Mouse (Mus musculus) hindbrain, embryonic 13.5 days (tissue): ENCODE measurements around the gene Il4. TPM values are rescaled to one million over a fixed set of nuclear protein-coding genes. Genes with fewer than 3 reads are reported as not detected.
"Not testable (repeated sequence)": the region's sequence is repeated elsewhere in the genome, so short reads cannot be mapped to it uniquely, and the experiment has no call there.

Experiments used
- ATAC-seq: fragments of 200-750 bp; cut with Nextera tagmentation; 2 replicates; pipeline ENCODE4 v1.8.0; 2017; ENCODE audit warnings: moderate TSS enrichment; ENCODE audit not compliant: low FRiP score
- H3K27ac ChIP-seq: fragments of 300-500 bp; sonication (generic); 2 replicates; pipeline ENCODE4 v1.5.1; 2015; ENCODE audit warnings: inconsistent platforms, mild to moderate bottlenecking, moderate library complexity
- H3K27me3 ChIP-seq: fragments of 300-500 bp; sonication (generic); 2 replicates; pipeline ENCODE4 v1.6.1; 2015; ENCODE audit warnings: mild to moderate bottlenecking, inconsistent platforms
- H3K36me3 ChIP-seq: fragments of 300-500 bp; sonication (generic); 2 replicates; pipeline ENCODE4 v1.6.1; 2015; ENCODE audit warnings: mild to moderate bottlenecking, inconsistent platforms
- H3K4me1 ChIP-seq: fragments of 300-500 bp; sonication (generic); replicated peaks from 2 replicates; pipeline ENCODE4 v1.6.1; 2015; ENCODE audit warnings: inconsistent platforms
- H3K4me2 ChIP-seq: fragments of 300-500 bp; sonication (generic); 2 replicates; pipeline ENCODE4 v1.6.1; 2015; ENCODE audit warnings: inconsistent platforms, mild to moderate bottlenecking, moderate library complexity
- H3K4me3 ChIP-seq: fragments of 300-500 bp; sonication (generic); 2 replicates; pipeline ENCODE4 v1.5.1; 2015; ENCODE audit warnings: mild to moderate bottlenecking, inconsistent platforms
- H3K9ac ChIP-seq: fragments of 300-500 bp; sonication (generic); 2 replicates; pipeline ENCODE4 v1.6.1; 2015; ENCODE audit warnings: mild to moderate bottlenecking, inconsistent platforms
- H3K9me3 ChIP-seq: fragments of 300-500 bp; sonication (generic); 2 replicates; pipeline ENCODE4 v1.6.1; 2016; ENCODE audit warnings: inconsistent platforms
- WGBS: fragments of 180-500 bp; shearing (Covaris S2); methylation state at CpG from one replicate; pipeline ENCODE4 v1.1.7; 2015; 5-methylcytosine and 5-hydroxymethylcytosine counted together
- polyA plus RNA-seq: library from polyadenylated mRNA; unstranded; fragments of >200 nt; fragmentation: Nextera tagmentation; extraction: Ambion mirVana; gene quantifications from 2 replicates; pipeline ENCODE4 v1.2.1, GENCODE M21; 2015

Gene Il4
- polyA plus RNA-seq, 1 experiment from 2014 or later: 4.6 TPM

DNA sequence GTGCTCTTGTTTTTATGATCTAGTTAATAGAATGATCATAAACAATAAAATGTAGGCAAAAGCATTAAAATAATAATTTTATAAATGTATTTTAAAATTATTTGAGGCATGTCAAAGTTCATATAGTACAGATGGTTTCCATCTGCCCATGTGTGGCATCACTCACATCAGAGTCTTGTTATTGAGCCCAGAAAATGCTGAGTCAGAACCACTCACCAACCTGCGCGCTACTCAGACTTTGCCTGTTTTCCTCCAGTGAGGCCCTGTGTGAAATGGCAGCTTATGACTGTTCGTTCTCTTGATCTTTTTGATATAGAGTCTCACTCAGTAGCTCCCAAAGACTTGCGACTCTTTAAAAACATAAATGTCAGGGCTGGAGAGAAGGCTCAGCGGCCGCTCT is 33.0 kb downstream of the Il4 start:
- peaks cover 84% of the 10 kb centered on the region for H3K36me3 ChIP-seq
- no peak overlapping the region for H3K4me3 ChIP-seq

DNA sequence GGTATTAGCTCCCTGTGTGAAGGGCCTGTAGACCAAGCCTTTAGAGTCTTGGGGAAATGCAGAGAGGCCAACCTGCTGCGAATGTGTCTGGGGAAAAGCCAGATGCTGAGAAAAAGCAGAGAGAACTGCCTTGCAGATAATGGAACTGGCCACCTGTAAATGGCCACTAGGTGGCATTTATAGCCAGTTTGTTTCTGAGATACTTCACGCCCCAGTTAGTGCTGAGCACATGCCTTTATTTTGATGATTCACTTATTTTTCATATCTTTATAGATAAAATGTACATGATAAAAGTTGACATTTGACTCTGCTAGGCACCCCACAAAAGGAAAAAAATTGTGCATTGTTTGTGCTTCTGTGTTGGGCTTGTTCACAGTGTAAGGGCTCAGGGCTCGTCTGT is 33.6 kb downstream of the Il4 start:
- H3K4me3 ChIP-seq: no peak overlapping the region
- no peak overlapping the region for H3K27ac ChIP-seq
- WGBS: 71% methylated on average over 3 of the region's 3 CpGs
- H3K4me2 ChIP-seq: no peak overlapping the region
- no peaks in the 10 kb centered on the region for H3K9me3 ChIP-seq
- no peaks in the 10 kb centered on the region for H3K27me3 ChIP-seq
- no peak overlapping the region for H3K9ac ChIP-seq
- peaks cover 86% of the 10 kb centered on the region for H3K36me3 ChIP-seq
- H3K4me1 ChIP-seq: no peaks in the 10 kb centered on the region
- ATAC-seq: no peak

More for the DNA sequence above, 33.0 kb downstream of the Il4 start:
- no peak overlapping the region for H3K4me2 ChIP-seq
- H3K4me1 ChIP-seq: no peaks in the 10 kb centered on the region
- WGBS: 98% methylated on average over 6 of the region's 6 CpGs
- H3K9ac ChIP-seq: no peak overlapping the region
- H3K27me3 ChIP-seq: no peaks in the 10 kb centered on the region
- ATAC-seq: no peak
- no peaks in the 10 kb centered on the region for H3K9me3 ChIP-seq
- no peak overlapping the region for H3K27ac ChIP-seq

DNA sequence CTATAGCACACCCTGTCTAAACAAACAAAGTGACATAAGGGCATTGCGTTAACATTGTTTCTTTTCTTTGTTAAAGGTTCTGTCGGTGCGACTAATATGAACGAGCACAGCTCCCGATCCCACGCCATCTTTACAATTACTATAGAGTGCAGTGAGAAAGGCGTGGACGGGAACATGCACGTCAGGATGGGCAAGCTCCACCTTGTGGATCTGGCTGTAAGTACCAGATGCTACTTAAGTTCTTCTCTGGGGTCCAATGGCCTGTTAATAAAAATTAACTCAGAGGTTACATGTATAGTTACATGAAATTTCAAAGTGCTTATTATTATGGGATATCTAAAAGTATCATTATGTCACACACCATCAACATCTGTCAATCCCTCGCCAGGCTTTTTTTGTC is 35.3 kb downstream of the Il4 start:
- ATAC-seq: no peak
- Histone ChIP-seq H3K4me1 (no peaks in the 10 kb centered on the region), H3K9ac (no peak overlapping the region), H3K27ac (no peak overlapping the region), H3K27me3 (no peaks in the 10 kb centered on the region), H3K4me2 (no peak overlapping the region), H3K4me3 (no peak overlapping the region), H3K9me3 (no peaks in the 10 kb centered on the region), H3K36me3 (peaks cover 83% of the 10 kb centered on the region)
- WGBS: 67% methylated on average over 10 of the region's 10 CpGs

DNA sequence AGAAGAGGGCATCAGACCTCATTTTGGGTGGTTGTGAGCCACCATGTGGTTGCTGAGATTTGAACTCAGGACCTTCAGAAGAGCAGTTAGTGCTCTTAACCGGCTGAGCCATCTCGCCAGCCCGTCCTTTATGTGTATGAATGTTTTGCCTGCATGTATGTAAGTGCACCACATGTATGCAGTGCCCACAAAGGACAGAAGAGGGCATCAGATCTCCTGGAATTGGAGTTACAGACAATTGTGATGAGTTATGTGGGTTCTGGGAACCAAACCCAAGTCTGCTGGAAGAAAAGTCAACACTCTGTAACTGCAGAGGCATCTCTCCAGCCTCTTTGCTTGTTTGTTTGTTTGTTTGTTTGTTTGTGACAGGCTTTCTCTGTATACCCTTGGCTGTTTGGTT is 37.9 kb downstream of the Il4 start:
- ATAC-seq: no peak
- no peak overlapping the region for H3K9ac ChIP-seq
- 99% methylated on average over 3 of the region's 3 CpGs for WGBS
- H3K4me2 ChIP-seq: no peak overlapping the region
- no peak overlapping the region for H3K27ac ChIP-seq
- H3K27me3 ChIP-seq: no peaks in the 10 kb centered on the region
- H3K9me3 ChIP-seq: no peaks in the 10 kb centered on the region
- no peak overlapping the region for H3K4me3 ChIP-seq
- no peaks in the 10 kb centered on the region for H3K4me1 ChIP-seq
- H3K36me3 ChIP-seq: peaks cover 78% of the 10 kb centered on the region

DNA sequence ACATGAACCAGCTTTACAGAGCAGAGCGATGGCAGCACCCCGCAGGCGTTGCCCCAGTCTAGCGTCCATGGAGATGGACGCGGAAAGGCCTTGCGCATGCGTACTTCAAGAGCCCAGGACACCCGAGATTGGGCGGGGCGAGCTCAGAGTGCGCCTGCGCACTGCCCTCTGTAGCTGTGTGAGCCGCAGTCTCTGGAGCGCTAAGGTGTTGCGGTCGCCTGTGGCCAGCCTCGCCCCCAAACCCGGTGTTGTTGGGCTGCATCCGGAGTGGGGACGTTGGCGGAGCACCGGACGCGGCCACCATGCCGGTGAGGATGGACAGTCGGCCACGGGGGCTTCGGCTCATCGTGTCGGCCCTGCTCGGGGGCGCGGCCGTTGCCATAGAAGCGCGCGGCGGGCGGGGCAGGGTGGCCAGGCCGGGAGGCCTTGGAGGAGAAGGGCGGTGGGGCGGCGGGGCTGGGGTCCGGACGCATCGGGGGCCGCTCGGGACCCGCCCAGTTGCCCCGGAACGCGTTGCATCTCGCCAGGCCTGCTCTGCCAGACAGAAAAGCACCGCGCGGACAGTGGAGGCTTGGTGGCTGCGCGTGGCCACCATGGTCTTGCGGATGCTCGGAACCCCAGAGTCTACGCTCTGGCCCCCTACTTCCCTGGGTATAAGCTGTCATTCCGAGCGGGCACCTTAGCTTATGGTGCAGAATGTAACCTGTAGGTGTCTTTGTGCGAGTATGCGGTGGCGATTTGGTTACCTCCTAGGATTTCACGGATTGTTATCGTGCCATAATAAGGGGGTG is 51.0 kb downstream of the Il4 start, which contains the start of gene Kif3a:
TSS of gene Kif3a (plus strand) at position 156 of the 791 bp plus-strand sequence.
- Histone ChIP-seq H3K4me3 (peak within 1 kb of the TSS; percentile 87), H3K27me3 (no peaks in the 10 kb centered on the region), H3K4me2 (peak within 1 kb of the TSS; percentile 68), H3K9ac (peak within 1 kb of the TSS; percentile 92), H3K27ac (peak within 1 kb of the TSS; percentile 93), H3K9me3 (no peaks in the 10 kb centered on the region), H3K4me1 (peaks cover 31% of the 10 kb centered on the region), H3K36me3 (peaks cover 20% of the 10 kb centered on the region)
- peak; percentile 99 for ATAC-seq
- WGBS: 1% methylated on average over 69 of the region's 69 CpGs

DNA sequence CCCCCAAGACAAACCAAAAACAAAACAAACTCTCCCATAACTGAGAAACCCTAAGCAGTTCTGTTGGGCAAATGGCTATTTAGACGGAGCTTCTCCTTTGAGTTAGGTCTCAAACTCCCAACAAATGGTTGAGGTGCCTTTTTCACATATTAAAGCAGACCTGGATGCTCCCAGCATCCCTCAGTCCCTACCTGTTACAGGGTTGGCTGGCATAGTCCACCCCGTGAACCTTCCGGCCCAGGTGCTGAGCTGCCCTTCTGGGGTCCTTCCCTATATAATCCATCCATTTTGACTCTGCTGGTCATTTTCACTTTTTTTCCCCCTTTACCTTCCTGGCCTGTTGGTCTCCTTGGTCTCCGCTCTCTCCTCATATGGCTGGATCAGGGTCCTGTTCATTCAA is 51.8 kb downstream of the Il4 start:
- 91% methylated on average over 4 of the region's 4 CpGs for WGBS
- ATAC-seq: peak; percentile 34; the same call in 1 of the 2 replicates

DNA sequence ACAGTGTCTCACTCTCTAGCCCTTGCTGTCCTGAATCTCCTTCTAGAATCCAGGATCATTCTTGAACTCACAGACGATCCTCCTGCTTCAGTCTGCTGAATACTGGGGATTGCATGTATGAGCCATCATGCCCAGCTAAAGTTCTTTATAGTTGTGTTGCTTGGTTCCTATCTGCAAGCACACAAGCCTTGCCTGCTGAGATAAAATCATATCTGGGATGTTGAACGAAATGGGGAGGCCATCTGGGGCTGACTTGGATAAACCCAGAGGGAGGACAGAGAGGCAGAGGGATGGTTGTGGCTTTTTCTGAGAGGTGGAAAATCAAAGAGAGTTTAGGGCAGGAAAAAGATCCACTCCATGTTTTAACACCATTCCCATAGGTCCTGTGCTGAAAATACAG is 56.5 kb downstream of the Il4 start:
- H3K9ac ChIP-seq: no peak overlapping the region
- ATAC-seq: no peak

More for the DNA sequence above, 51.8 kb downstream of the Il4 start:
- Histone ChIP-seq H3K36me3 (peaks cover 14% of the 10 kb centered on the region), H3K4me1 (peaks cover 31% of the 10 kb centered on the region), H3K27me3 (no peaks in the 10 kb centered on the region), H3K9ac (peak overlapping the region; percentile 92), H3K27ac (peak overlapping the region; percentile 40), H3K4me3 (peak overlapping the region; percentile 87), H3K4me2 (peak overlapping the region; percentile 68), H3K9me3 (no peaks in the 10 kb centered on the region)

DNA sequence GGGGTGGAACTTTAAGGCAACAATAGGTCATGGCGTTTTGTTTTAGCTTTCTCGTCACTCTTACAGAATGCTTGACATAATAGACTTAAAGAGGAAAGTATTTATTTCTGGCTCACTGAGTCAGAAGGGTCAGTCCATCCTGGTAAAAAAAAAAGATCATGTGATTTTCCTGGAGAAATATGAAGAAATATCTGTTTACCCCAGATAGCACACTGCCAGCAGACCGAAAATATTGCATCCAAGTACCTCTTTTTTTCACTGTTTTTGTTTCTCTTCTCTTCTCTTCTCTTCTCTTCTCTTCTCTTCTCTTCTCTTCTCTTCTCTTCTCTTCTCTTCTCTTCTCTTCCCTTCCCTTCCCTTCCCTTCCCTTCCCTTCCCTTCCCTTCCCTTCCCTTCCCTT is 58.5 kb downstream of the Il4 start:
- H3K4me2 ChIP-seq, ATAC-seq, H3K27ac ChIP-seq, H3K9me3 ChIP-seq, H3K4me1 ChIP-seq, H3K36me3 ChIP-seq, H3K27me3 ChIP-seq, H3K4me3 ChIP-seq, H3K9ac ChIP-seq: not testable (repeated sequence)
- 86% methylated on average over 1 of the region's 3 CpGs for WGBS

More for the DNA sequence above, 56.5 kb downstream of the Il4 start:
- Histone ChIP-seq H3K36me3 (no peaks in the 10 kb centered on the region), H3K4me3 (no peak overlapping the region), H3K4me1 (peaks cover 8% of the 10 kb centered on the region), H3K4me2 (no peak overlapping the region), H3K9me3 (no peaks in the 10 kb centered on the region), H3K27me3 (no peaks in the 10 kb centered on the region), H3K27ac (no peak overlapping the region)
- 88% methylated on average over 2 of the region's 2 CpGs for WGBS

DNA sequence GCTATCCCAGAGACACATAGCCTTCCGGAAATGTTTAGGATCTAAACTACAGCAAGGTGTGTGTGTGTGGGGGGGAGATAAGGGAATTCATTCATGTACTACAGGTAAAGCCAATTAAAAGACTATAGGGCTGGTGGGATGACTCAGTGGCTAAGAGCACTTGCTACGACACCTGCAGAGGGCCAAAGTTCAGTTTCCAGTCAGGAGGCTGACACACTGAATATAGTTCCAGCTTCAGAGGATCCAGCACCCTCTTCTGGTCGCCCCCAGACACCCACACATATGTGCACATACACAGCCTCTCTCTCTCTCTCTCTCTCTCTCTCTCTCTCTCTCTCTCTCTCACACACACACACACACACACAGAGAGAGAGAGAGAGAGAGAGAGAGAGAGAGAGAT is 60.5 kb downstream of the Il4 start:
- H3K4me3 ChIP-seq, H3K9ac ChIP-seq: not testable (repeated sequence)
- 85% methylated on average over 2 of the region's 3 CpGs for WGBS

DNA sequence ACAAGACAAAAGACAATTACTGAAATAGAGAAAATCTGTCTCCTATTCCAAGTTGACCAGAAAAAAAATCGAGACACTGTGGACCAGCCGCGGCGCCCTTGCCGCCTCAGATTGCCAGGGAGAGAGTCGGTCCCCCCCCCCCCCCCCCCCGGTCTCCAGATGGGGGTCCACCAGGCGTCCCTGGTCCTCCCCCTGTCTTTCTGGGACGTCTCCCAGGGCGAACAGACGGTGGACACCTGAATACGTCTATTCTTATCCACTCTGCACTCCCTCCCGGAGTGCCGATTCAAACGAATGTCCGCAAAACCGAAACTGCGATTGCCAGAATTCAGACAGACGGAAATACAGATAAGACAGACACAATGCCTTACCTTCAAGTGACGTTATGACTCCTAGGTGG is 61.9 kb downstream of the Il4 start:
- H3K4me3 ChIP-seq, H3K27me3 ChIP-seq, H3K36me3 ChIP-seq, H3K9me3 ChIP-seq, H3K27ac ChIP-seq, ATAC-seq, H3K4me1 ChIP-seq, H3K4me2 ChIP-seq, H3K9ac ChIP-seq: not testable (repeated sequence)
- 96% methylated on average over 6 of the region's 20 CpGs for WGBS

More for the DNA sequence above, 60.5 kb downstream of the Il4 start:
- not testable (repeated sequence) for H3K27me3 ChIP-seq, ATAC-seq, H3K4me1 ChIP-seq, H3K4me2 ChIP-seq, H3K27ac ChIP-seq, H3K36me3 ChIP-seq, H3K9me3 ChIP-seq

Other genes starting within 250 kb of the Il4 start
- not detected in 2 replicates for gene Leap2, start 195.5 kb downstream of the Il4 start, polyA plus RNA-seq
- gene Uqcrq, start 187.8 kb downstream of the Il4 start, polyA plus RNA-seq: 682 and 692 TPM in 2 replicates
- 3.1 and 3.3 TPM in 2 replicates for gene Gdf9, start 187.6 kb downstream of the Il4 start, polyA plus RNA-seq
- 0.06 and 0.16 TPM in 2 replicates for gene Gm10447, start 161.6 kb downstream of the Il4 start, polyA plus RNA-seq
- gene Shroom1, start 161.5 kb downstream of the Il4 start, polyA plus RNA-seq: 2.5 and 2.6 TPM in 2 replicates
- not detected in 2 replicates for gene Gm9837, start 148.2 kb downstream of the Il4 start, polyA plus RNA-seq
- gene Gm9945, start 138.5 kb downstream of the Il4 start, polyA plus RNA-seq: 0.28 TPM in 1 of 2 replicates, not detected in the other
- gene Sowaha, start 138.4 kb downstream of the Il4 start, polyA plus RNA-seq: 0.55 and 0.71 TPM in 2 replicates
- gene Sept8, start 99.4 kb downstream of the Il4 start, polyA plus RNA-seq: 16.4 and 17.3 TPM in 2 replicates
- gene Kif3a, start 51.3 kb downstream of the Il4 start, polyA plus RNA-seq: 275 and 285 TPM in 2 replicates
- not detected in 2 replicates for gene Il13, start 16.0 kb upstream of the Il4 start, polyA plus RNA-seq
- gene Rad50, start 88.7 kb upstream of the Il4 start, polyA plus RNA-seq: 12.4 and 12.7 TPM in 2 replicates
- not detected in 2 replicates for gene Il5, start 102.1 kb upstream of the Il4 start, polyA plus RNA-seq
- 2.5 and 2.9 TPM in 2 replicates for gene Irf1, start 151.3 kb upstream of the Il4 start, polyA plus RNA-seq
- gene Gm17334, start 154.5 kb upstream of the Il4 start, polyA plus RNA-seq: not detected in 2 replicates
- gene Gm12216, start 240.6 kb upstream of the Il4 start, polyA plus RNA-seq: 0.31 and 0.69 TPM in 2 replicates